In the genomic region with DNA sequence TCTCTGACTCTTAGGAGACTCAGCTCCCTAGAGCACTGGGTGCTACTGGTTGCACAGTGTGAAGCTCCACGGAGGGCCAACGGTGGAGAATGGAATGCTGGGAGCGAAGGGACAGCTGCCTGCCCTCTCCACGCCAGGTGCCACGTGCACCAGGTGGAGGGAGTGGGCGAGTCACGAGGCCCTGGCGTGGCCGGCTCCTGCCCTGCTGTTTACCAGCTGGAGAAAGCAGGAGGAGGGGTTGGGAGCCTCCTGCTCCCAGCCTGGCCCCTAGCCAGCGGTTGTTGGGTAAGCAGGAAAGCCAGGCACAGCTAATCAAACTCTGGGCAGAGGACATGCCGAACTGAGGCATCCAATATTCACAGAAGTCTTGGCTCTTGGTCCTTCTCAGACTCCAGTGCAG, we compare ENCODE assay signal across 10 mouse cellular contexts. TPM values are rescaled to one million over a fixed set of nuclear protein-coding genes. Genes with fewer than 3 reads are reported as not detected.
DNase-seq lines count a peak whose midpoint lies in the region; ATAC-seq and TF ChIP-seq lines count a peak whose summit lies in the region.
"Had no signal": no experiment of that assay in that cellular context is flagged by ENCODE, and none has a peak within 500 bp of the region (broad histone marks: within the 10 kb centered on the region; RNA-seq: fewer than 3 reads in every experiment).

No protein-coding gene starts in this region.

- H3K36me3 ChIP-seq in embryonic facial prominence, embryonic 14.5 days (ENCODE audit: control insufficient read depth, insufficient read depth, low read length), result no peaks in the 10 kb centered on the region
- H3K36me3 ChIP-seq in heart, embryonic 13.5 days, result no peaks in the 10 kb centered on the region
- no peaks in the 10 kb centered on the region for H3K36me3 ChIP-seq in kidney, embryonic 16.5 days (ENCODE audit: insufficient read depth, low read length)
- H3K36me3 ChIP-seq in liver, postnatal 0 days (replicated peaks; ENCODE audit: insufficient read depth, low read length), result no peaks in the 10 kb centered on the region

- peak; percentile 65 for ATAC-seq in embryonic facial prominence, embryonic 14.5 days (ENCODE audit: low read depth)
- ATAC-seq in heart, embryonic 13.5 days (ENCODE audit: extremely low read depth, insufficient number of reproducible peaks, low FRiP score, low TSS enrichment), result no peak
- peak; percentile 64; the same call in 1 of the 2 replicates for ATAC-seq in kidney, embryonic 16.5 days (ENCODE audit: low FRiP score, low TSS enrichment)
- ATAC-seq in liver, postnatal 0 days, result peak; percentile 93

- DNase-seq in embryo, embryonic 9.5 days (ENCODE audit: extremely low spot score), result peak; percentile 17
- DNase-seq in embryo, embryonic 10 days (ENCODE audit: low spot score), result no peak
- DNase-seq in embryonic facial prominence, embryonic 14.5 days (ENCODE audit: low spot score), result peak; percentile 90
- peak; percentile 87 for DNase-seq in liver, postnatal 0 days
- peak; percentile 50 for DNase-seq in retina, adult 2 months (ENCODE audit: low read depth, low spot score)
- no peak for DNase-seq in thymus, postnatal 10 days (ENCODE audit: low spot score in 2 of 2)

- TF ChIP-seq EP300 in liver, postnatal 0 days (IDR thresholded peaks at IDR 0.05; ENCODE audit: low read depth), result no peak; the same call in 1 of the 2 replicates

- no peak overlapping the region; the same call in 1 of the 2 replicates for H3K4me3 ChIP-seq in embryonic facial prominence, embryonic 14.5 days (ENCODE audit: low read depth, low read length)
- peak overlapping the region; percentile 35 for H3K4me3 ChIP-seq in heart, embryonic 13.5 days
- H3K4me3 ChIP-seq in kidney, embryonic 16.5 days (ENCODE audit: low read length), result peak overlapping the region; percentile 5; the same call in 1 of the 2 replicates
- H3K4me3 ChIP-seq in liver, postnatal 0 days (ENCODE audit: low read depth, low read length), result no peak overlapping the region
- H3K4me3 ChIP-seq: erythroblast, embryonic 14.5 days had no signal

- peak overlapping the region; percentile 49 for H3K4me2 ChIP-seq in embryonic facial prominence, embryonic 14.5 days (ENCODE audit: low read depth, low read length)
- peak overlapping the region; percentile 67 for H3K4me2 ChIP-seq in heart, embryonic 13.5 days
- H3K4me2 ChIP-seq in kidney, embryonic 16.5 days (replicated peaks; ENCODE audit: low read depth, low read length), result peak overlapping the region; percentile 40
- H3K4me2 ChIP-seq in liver, postnatal 0 days (ENCODE audit: low read depth, low read length), result peak overlapping the region; percentile 66; the same call in 1 of the 2 replicates

- no peak for TF ChIP-seq CTCF in liver, postnatal 0 days (IDR thresholded peaks at IDR 0.05; ENCODE audit: low read depth)

- H3K27ac ChIP-seq in embryonic facial prominence, embryonic 14.5 days (replicated peaks; ENCODE audit: low read depth, low read length), result no peak overlapping the region
- no peak overlapping the region; the same call in 1 of the 2 replicates for H3K27ac ChIP-seq in heart, embryonic 13.5 days (replicated peaks)
- 0 out of 2 replicates have a peak overlapping the region, but pooled peaks have one; percentile 32 for H3K27ac ChIP-seq in kidney, embryonic 16.5 days (ENCODE audit: low read length)
- H3K27ac ChIP-seq in liver, postnatal 0 days (ENCODE audit: low read depth), result no peak overlapping the region

- H3K9me3 ChIP-seq in embryonic facial prominence, embryonic 14.5 days (ENCODE audit: control insufficient read depth, low read length), result no peaks in the 10 kb centered on the region
- H3K9me3 ChIP-seq in heart, embryonic 13.5 days, result no peaks in the 10 kb centered on the region
- H3K9me3 ChIP-seq in kidney, embryonic 16.5 days (ENCODE audit: low read length), result no peaks in the 10 kb centered on the region
- no peaks in the 10 kb centered on the region for H3K9me3 ChIP-seq in liver, postnatal 0 days (ENCODE audit: low read length)

- H3K27me3 ChIP-seq in embryonic facial prominence, embryonic 14.5 days (replicated peaks; ENCODE audit: control insufficient read depth, insufficient read depth, low read length), result no peaks in the 10 kb centered on the region
- H3K27me3 ChIP-seq in heart, embryonic 13.5 days (replicated peaks), result peaks cover 27% of the 10 kb centered on the region
- no peaks in the 10 kb centered on the region for H3K27me3 ChIP-seq in kidney, embryonic 16.5 days (ENCODE audit: insufficient read depth, low read length)
- H3K27me3 ChIP-seq in liver, postnatal 0 days (ENCODE audit: insufficient read depth, low read length), result no peaks in the 10 kb centered on the region

- WGBS in embryonic facial prominence, embryonic 14.5 days, result 5% methylated on average over 11 of the region's 11 CpGs
- 3% methylated on average over 11 of the region's 11 CpGs for WGBS in heart, embryonic 13.5 days
- 1% methylated on average over 11 of the region's 11 CpGs for WGBS in kidney, embryonic 16.5 days
- 20% methylated on average over 10 of the region's 11 CpGs for WGBS in liver, postnatal 0 days (ENCODE audit: insufficient replicate concordance)

- H3K4me1 ChIP-seq in embryonic facial prominence, embryonic 14.5 days (ENCODE audit: control insufficient read depth, insufficient read depth, low read length), result peaks cover 21% of the 10 kb centered on the region
- H3K4me1 ChIP-seq in heart, embryonic 13.5 days, result peaks cover 39% of the 10 kb centered on the region
- H3K4me1 ChIP-seq in kidney, embryonic 16.5 days (ENCODE audit: insufficient read depth, low read length), result peaks cover 22% of the 10 kb centered on the region
- H3K4me1 ChIP-seq in liver, postnatal 0 days (ENCODE audit: insufficient read depth), result peaks cover 21% of the 10 kb centered on the region

- peak overlapping the region; percentile 42 for H3K9ac ChIP-seq in embryonic facial prominence, embryonic 14.5 days (ENCODE audit: low read depth, low read length)
- H3K9ac ChIP-seq in heart, embryonic 13.5 days, result peak overlapping the region; percentile 63; the same call in 1 of the 2 replicates
- peak overlapping the region; percentile 55 for H3K9ac ChIP-seq in kidney, embryonic 16.5 days (replicated peaks; ENCODE audit: low read length)
- H3K9ac ChIP-seq in liver, postnatal 0 days (replicated peaks), result no peak overlapping the region

RNA-seq across cellular contexts. Expression of gene Rorc, which starts 1.0 kb away (rescaled TPM):
- polyA plus RNA-seq in embryonic facial prominence, embryonic 14.5 days (2014; fragmentation: Nextera tagmentation; extraction: Ambion mirVana), result 2.5 and 2.8 TPM in 2 replicates
- polyA plus RNA-seq in heart, embryonic 13.5 days (2015; fragmentation: Nextera tagmentation; extraction: Ambion mirVana), result 3.3 and 3.6 TPM in 2 replicates
- polyA plus RNA-seq in kidney, embryonic 16.5 days (2015; fragmentation: Nextera tagmentation; extraction: Ambion mirVana), result 14.9 and 15.2 TPM in 2 replicates
- 5.4 and 6.6 TPM in 2 replicates for polyA plus RNA-seq in liver, postnatal 0 days (2015; fragmentation: Nextera tagmentation; extraction: Ambion mirVana)
- polyA plus RNA-seq: erythroblast, embryonic 14.5 days had no signal

RNA-seq across cellular contexts. Expression of gene C2cd4d, which starts 9.4 kb away (rescaled TPM):
- 2.1 and 2.9 TPM in 2 replicates for polyA plus RNA-seq in embryonic facial prominence, embryonic 14.5 days (2014; fragmentation: Nextera tagmentation; extraction: Ambion mirVana)
- polyA plus RNA-seq in heart, embryonic 13.5 days (2015; fragmentation: Nextera tagmentation; extraction: Ambion mirVana), result 0.31 and 0.52 TPM in 2 replicates
- 0.32 and 0.46 TPM in 2 replicates for polyA plus RNA-seq in kidney, embryonic 16.5 days (2015; fragmentation: Nextera tagmentation; extraction: Ambion mirVana)
- 0.24 and 0.34 TPM in 2 replicates for polyA plus RNA-seq in liver, postnatal 0 days (2015; fragmentation: Nextera tagmentation; extraction: Ambion mirVana)
- polyA plus RNA-seq: C2C12; erythroblast, embryonic 14.5 days had no signal

RNA-seq across cellular contexts. Expression of gene Lingo4, which starts 26.7 kb away (rescaled TPM):
- polyA plus RNA-seq in embryonic facial prominence, embryonic 14.5 days (2014; fragmentation: Nextera tagmentation; extraction: Ambion mirVana), result 0.07 and 0.08 TPM in 2 replicates
- polyA plus RNA-seq in heart, embryonic 13.5 days (2015; fragmentation: Nextera tagmentation; extraction: Ambion mirVana), result 0.08 TPM in 2 replicates
- 0.23 and 0.44 TPM in 2 replicates for polyA plus RNA-seq in kidney, embryonic 16.5 days (2015; fragmentation: Nextera tagmentation; extraction: Ambion mirVana)
- polyA plus RNA-seq in liver, postnatal 0 days (2015; fragmentation: Nextera tagmentation; extraction: Ambion mirVana), result 0.38 and 0.46 TPM in 2 replicates
- polyA plus RNA-seq: erythroblast, embryonic 14.5 days had no signal

RNA-seq across cellular contexts. Expression of gene Them5, which starts 29.7 kb away (rescaled TPM):
- 20.3 and 26.2 TPM in 2 replicates for polyA plus RNA-seq in embryonic facial prominence, embryonic 14.5 days (2014; fragmentation: Nextera tagmentation; extraction: Ambion mirVana)
- not detected in 2 replicates for polyA plus RNA-seq in heart, embryonic 13.5 days (2015; fragmentation: Nextera tagmentation; extraction: Ambion mirVana)
- not detected in 2 replicates for polyA plus RNA-seq in kidney, embryonic 16.5 days (2015; fragmentation: Nextera tagmentation; extraction: Ambion mirVana)
- not detected in 2 replicates for polyA plus RNA-seq in liver, postnatal 0 days (2015; fragmentation: Nextera tagmentation; extraction: Ambion mirVana)
- polyA plus RNA-seq: C2C12; erythroblast, embryonic 14.5 days had no signal

RNA-seq across cellular contexts. Expression of gene Tdrkh, which starts 41.4 kb away (rescaled TPM):
- polyA plus RNA-seq in embryonic facial prominence, embryonic 14.5 days (2014; fragmentation: Nextera tagmentation; extraction: Ambion mirVana), result 8.9 and 9.7 TPM in 2 replicates
- 8.6 and 8.8 TPM in 2 replicates for polyA plus RNA-seq in heart, embryonic 13.5 days (2015; fragmentation: Nextera tagmentation; extraction: Ambion mirVana)
- polyA plus RNA-seq in kidney, embryonic 16.5 days (2015; fragmentation: Nextera tagmentation; extraction: Ambion mirVana), result 12.1 and 13.8 TPM in 2 replicates
- 7.1 and 7.7 TPM in 2 replicates for polyA plus RNA-seq in liver, postnatal 0 days (2015; fragmentation: Nextera tagmentation; extraction: Ambion mirVana)

Comparison
In these comparisons a context has a peak if more than half of its experiments do, and no peak if none do; other contexts are left out.
1. DNase-seq: peak in embryo, embryonic 9.5 days (single experiment), embryonic facial prominence, embryonic 14.5 days (single experiment), liver, postnatal 0 days (single experiment) and retina, adult 2 months (single experiment); none in embryo, embryonic 10 days (single experiment) and thymus, postnatal 10 days (0 of 2).
2. H3K4me3 ChIP-seq: peak in heart, embryonic 13.5 days (single experiment) and kidney, embryonic 16.5 days (single experiment); none in embryonic facial prominence, embryonic 14.5 days (single experiment) and liver, postnatal 0 days (single experiment).
3. Peak in every context shown above with its lines, with median percentiles within 50 percentile points of each other: H3K4me2 ChIP-seq.